Mouse (Mus musculus): ENCODE measurements around the gene Auts2. TPM values are rescaled to one million over a fixed set of nuclear protein-coding genes. Genes with fewer than 3 reads are reported as not detected.

The Auts2 gene
- polyA plus RNA-seq, 1 experiment from 2014 or later: 1.6 TPM

GRCm38 (mm10) chr5:131645341-131646191 is 897.6 kb downstream of the Auts2 start:
- no peak for ATAC-seq (ENCODE audit: insufficient read depth)
- H3K27ac ChIP-seq (replicated peaks): no peak overlapping the region
- 74% methylated on average over 18 of the region's 18 CpGs for WGBS (ENCODE audit: insufficient replicate concordance)
- 0 out of 2 replicates have a peak, but pooled peaks cover 10% of the 10 kb centered on the region for H3K4me1 ChIP-seq (replicated peaks)
- no peak overlapping the region for H3K9ac ChIP-seq
- H3K36me3 ChIP-seq (replicated peaks): no peaks in the 10 kb centered on the region
- no peak overlapping the region for H3K4me2 ChIP-seq
- no peaks in the 10 kb centered on the region for H3K27me3 ChIP-seq
- no peaks in the 10 kb centered on the region for H3K9me3 ChIP-seq (replicated peaks)
- H3K4me3 ChIP-seq (replicated peaks): no peak overlapping the region

DNA sequence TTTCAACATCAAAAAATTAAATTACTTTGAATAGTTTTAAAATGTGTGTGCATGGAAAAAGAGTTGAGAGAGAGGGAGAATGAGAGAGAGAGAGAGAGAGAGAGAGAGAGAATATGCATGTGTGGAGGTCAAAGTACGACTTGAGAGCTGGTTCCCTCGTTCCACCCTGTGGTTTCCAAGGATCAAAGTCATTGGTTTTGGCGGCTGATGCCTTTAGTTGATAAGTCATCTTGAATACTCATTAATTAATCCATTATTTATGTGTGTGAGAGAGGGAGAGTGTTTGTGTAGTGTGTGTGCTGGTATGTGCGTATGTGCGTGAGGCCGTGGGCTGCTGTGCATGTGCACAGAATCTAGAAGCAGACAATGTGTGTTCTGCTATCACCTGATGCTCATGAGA is 898.8 kb downstream of the Auts2 start:
- Histone ChIP-seq H3K27ac (replicated peaks) (no peak overlapping the region), H3K9me3 (replicated peaks) (no peaks in the 10 kb centered on the region), H3K4me1 (replicated peaks) (0 out of 2 replicates have a peak, but pooled peaks cover 10% of the 10 kb centered on the region), H3K9ac (no peak overlapping the region), H3K4me2 (no peak overlapping the region), H3K27me3 (no peaks in the 10 kb centered on the region), H3K4me3 (replicated peaks) (no peak overlapping the region), H3K36me3 (replicated peaks) (no peaks in the 10 kb centered on the region)
- 77% methylated on average over 6 of the region's 6 CpGs for WGBS (ENCODE audit: insufficient replicate concordance)
- no peak for ATAC-seq (ENCODE audit: insufficient read depth)

DNA sequence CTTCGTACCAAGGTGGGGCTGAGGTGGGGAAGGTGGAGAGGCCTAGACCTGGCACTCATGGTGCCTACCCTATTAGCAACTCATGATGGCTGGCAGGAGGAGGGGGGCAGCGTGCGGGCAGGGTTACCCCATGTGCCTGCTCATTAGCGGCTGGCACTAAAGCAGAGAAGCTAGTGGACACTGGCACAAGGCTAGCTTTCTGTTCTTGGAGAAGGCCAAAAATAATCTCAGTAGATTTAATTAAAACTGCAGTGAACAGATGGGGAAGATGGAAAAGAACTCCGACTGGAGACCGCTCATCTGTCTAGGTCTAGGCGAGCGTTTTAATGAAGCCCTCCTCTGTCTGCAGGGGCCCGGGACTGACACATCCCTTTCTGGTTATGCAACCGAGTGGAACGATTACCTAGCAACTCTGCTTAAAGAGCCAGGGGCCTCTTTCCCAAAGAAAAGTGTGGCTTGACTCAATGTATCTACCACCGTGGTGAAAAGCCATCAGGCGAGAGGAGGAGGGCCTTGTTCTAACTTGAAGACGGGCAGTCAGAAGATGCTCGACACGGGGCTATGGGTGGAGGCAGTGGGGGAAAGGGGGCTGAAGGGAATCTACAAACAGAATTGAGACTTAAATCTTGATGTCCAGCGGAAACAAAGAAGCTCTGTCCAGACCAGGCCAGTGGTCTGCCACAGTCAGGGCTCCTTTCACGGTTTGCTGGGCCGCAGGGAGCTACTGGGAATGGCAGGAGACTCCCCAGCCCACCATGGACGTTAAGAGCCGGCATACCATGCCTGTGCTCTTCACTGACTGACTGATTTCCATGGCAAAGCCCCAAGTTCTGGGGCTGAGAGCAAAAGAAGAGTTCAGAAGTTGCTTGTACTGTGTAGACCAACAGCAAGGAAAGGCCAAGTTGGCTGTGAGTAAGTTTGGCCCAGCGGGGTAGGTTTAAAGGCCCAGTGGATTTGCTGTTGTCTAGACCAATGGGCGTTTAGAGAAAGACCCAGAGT is 899.7 kb downstream of the Auts2 start:
- Histone ChIP-seq H3K27me3 (no peaks in the 10 kb centered on the region), H3K4me1 (replicated peaks) (0 out of 2 replicates have a peak, but pooled peaks cover 10% of the 10 kb centered on the region), H3K9ac (no peak overlapping the region), H3K36me3 (replicated peaks) (no peaks in the 10 kb centered on the region), H3K9me3 (replicated peaks) (no peaks in the 10 kb centered on the region), H3K4me3 (replicated peaks) (no peak overlapping the region), H3K27ac (replicated peaks) (no peak overlapping the region), H3K4me2 (no peak overlapping the region)
- ATAC-seq (ENCODE audit: insufficient read depth): no peak
- 67% methylated on average over 23 of the region's 23 CpGs for WGBS (ENCODE audit: insufficient replicate concordance)

DNA sequence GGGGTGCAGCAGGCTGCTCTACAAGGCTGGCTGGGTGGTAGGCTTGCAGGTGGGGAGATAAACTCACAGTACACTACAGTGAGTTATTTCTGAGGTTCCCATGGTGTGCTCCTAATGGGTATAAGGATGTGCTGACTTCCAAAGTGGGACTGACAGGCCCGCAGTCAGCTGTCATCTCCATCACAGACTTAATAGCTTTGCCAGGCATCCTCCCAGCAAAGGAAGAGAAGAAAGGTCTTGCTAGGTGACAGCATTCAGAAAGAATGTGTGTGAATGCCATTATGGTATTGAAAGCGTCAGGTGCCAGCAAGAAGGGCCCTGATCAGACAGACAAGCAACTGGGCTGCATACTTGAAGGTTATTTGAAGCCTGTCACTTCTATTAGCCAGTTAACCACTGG is 900.4 kb downstream of the Auts2 start:
- Histone ChIP-seq H3K4me1 (replicated peaks) (0 out of 2 replicates have a peak, but pooled peaks cover 6% of the 10 kb centered on the region), H3K27me3 (no peaks in the 10 kb centered on the region), H3K4me2 (no peak overlapping the region), H3K9me3 (replicated peaks) (no peaks in the 10 kb centered on the region), H3K36me3 (replicated peaks) (no peaks in the 10 kb centered on the region), H3K27ac (replicated peaks) (no peak overlapping the region), H3K4me3 (replicated peaks) (no peak overlapping the region), H3K9ac (no peak overlapping the region)
- WGBS (ENCODE audit: insufficient replicate concordance): 67% methylated on average over 2 of the region's 2 CpGs
- no peak for ATAC-seq (ENCODE audit: insufficient read depth)

DNA sequence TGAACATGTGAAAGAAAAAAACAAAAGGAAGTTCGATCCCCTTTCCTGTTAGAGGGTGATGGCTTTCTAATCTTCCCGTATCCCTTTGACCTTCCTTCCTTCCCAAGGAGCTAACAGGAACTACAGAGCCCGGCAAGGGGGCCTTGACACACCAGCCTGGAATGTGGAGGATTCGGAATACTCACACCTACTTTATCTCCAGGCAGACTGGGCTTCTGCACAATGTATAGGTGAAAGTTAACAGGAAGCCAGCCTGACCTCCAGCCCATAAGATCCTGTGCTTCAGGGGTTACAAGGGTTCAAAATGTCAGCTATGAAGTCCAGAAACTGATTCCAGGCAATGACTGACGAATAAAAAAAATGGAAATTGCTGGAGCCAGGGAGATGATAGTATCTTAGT is 906.7 kb downstream of the Auts2 start:
- Histone ChIP-seq H3K9me3 (replicated peaks) (no peaks in the 10 kb centered on the region), H3K27me3 (no peaks in the 10 kb centered on the region), H3K9ac (no peak overlapping the region), H3K4me3 (replicated peaks) (no peak overlapping the region), H3K4me1 (replicated peaks) (no peaks in the 10 kb centered on the region), H3K36me3 (replicated peaks) (no peaks in the 10 kb centered on the region), H3K4me2 (no peak overlapping the region), H3K27ac (replicated peaks) (no peak overlapping the region)
- whole genome bisulfite sequencing (ENCODE audit: insufficient replicate concordance): 45% methylated on average over 5 of the region's 5 CpGs
- no peak for ATAC-seq (ENCODE audit: insufficient read depth)

GRCm38 (mm10) chr5:131634731-131635130 is 908.4 kb downstream of the Auts2 start:
- ATAC-seq (ENCODE audit: insufficient read depth): no peak
- Histone ChIP-seq H3K4me1 (replicated peaks) (no peaks in the 10 kb centered on the region), H3K9ac (no peak overlapping the region), H3K4me2 (no peak overlapping the region), H3K9me3 (replicated peaks) (no peaks in the 10 kb centered on the region), H3K27ac (replicated peaks) (no peak overlapping the region), H3K27me3 (no peaks in the 10 kb centered on the region), H3K36me3 (replicated peaks) (no peaks in the 10 kb centered on the region), H3K4me3 (replicated peaks) (no peak overlapping the region)
- WGBS (ENCODE audit: insufficient replicate concordance): 74% methylated on average over 7 of the region's 7 CpGs

- no peak for ATAC-seq (ENCODE audit: insufficient read depth)
- H3K9ac ChIP-seq: no peak overlapping the region
- no peak overlapping the region for H3K4me2 ChIP-seq
- H3K4me3 ChIP-seq (replicated peaks): no peak overlapping the region
- no peaks in the 10 kb centered on the region for H3K27me3 ChIP-seq
- H3K36me3 ChIP-seq (replicated peaks): no peaks in the 10 kb centered on the region
- WGBS (ENCODE audit: insufficient replicate concordance): 51% methylated on average over 4 of the region's 4 CpGs
- H3K27ac ChIP-seq (replicated peaks): no peak overlapping the region
- H3K9me3 ChIP-seq (replicated peaks): no peaks in the 10 kb centered on the region
- no peaks in the 10 kb centered on the region for H3K4me1 ChIP-seq (replicated peaks)
These were observed 911.2 kb downstream of the Auts2 start for GRCm38 (mm10) chr5:131631998-131632379.

- H3K4me3 ChIP-seq (replicated peaks): no peak overlapping the region
- WGBS (ENCODE audit: insufficient replicate concordance): 49% methylated on average over 12 of the region's 12 CpGs
- ATAC-seq (ENCODE audit: insufficient read depth): no peak
- no peaks in the 10 kb centered on the region for H3K4me1 ChIP-seq (replicated peaks)
- no peaks in the 10 kb centered on the region for H3K9me3 ChIP-seq (replicated peaks)
- H3K4me2 ChIP-seq: no peak overlapping the region
- no peak overlapping the region for H3K9ac ChIP-seq
- H3K36me3 ChIP-seq (replicated peaks): no peaks in the 10 kb centered on the region
- H3K27ac ChIP-seq (replicated peaks): no peak overlapping the region
- H3K27me3 ChIP-seq: no peaks in the 10 kb centered on the region
These were observed 911.8 kb downstream of the Auts2 start for GRCm38 (mm10) chr5:131631038-131631997.

DNA sequence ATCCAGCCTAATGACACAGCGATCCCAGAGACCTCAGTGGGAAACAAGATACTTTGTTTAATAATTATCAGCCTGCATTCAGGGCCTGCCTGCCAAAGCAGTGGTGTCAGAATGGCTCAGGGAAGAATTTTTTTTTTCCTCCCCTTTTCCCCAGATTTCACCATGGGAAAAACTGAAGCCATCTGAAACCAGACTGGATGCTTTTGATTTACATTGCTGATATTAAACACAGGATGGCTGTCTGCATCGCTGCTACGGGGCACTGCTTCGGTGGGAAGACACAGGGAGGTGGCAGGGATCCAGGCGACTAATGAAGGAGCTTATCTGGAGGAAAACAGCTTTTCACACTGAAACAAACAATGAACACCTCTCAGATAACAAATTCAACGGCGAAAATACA is 912.6 kb downstream of the Auts2 start:
- WGBS (ENCODE audit: insufficient replicate concordance): 30% methylated on average over 7 of the region's 7 CpGs
- Histone ChIP-seq H3K4me1 (replicated peaks) (no peaks in the 10 kb centered on the region), H3K9me3 (replicated peaks) (no peaks in the 10 kb centered on the region), H3K27ac (replicated peaks) (no peak overlapping the region), H3K36me3 (replicated peaks) (no peaks in the 10 kb centered on the region), H3K27me3 (no peaks in the 10 kb centered on the region), H3K4me3 (replicated peaks) (no peak overlapping the region), H3K4me2 (no peak overlapping the region), H3K9ac (no peak overlapping the region)
- ATAC-seq (ENCODE audit: insufficient read depth): no peak

DNA sequence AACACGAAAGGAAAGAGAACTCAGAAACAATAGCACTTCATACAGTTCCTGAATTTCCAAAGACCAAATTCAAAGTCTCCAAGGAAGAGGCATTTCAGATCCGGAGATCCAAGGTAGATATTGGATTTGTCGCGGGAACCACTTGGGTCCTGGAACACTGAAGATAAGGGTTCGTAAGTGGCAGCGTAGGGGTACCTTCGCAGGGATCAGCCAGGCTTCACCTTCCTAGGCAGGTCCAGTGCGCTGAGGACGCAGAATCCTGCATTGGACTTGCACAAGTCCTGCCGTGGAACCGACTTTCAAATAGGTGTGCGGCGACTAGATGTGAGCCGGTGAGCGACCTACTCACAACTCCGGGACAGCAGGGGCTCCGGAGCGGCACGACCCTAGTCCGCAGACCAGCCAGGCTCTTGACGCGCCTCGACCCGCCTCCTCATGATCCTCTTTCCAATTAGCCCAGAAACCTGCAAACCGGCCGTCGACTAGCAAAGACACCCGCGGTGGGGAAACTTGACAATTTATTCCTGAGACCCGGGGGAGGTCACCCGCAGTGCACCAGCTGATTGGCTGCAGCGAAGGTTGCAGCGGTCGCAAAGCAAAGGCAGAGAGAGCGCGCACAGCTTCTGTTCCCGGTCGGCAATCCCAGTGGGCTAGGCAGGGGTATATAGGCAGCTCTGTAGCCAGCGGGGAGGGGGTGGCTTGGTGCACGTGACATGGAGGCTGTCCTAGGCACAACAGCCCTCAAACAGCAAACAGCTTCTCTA is 926.8 kb downstream of the Auts2 start:
- WGBS (ENCODE audit: insufficient replicate concordance): 2% methylated on average over 40 of the region's 40 CpGs

More for the DNA sequence above, 926.8 kb downstream of the Auts2 start:
- peak overlapping the region; percentile 50 for H3K4me2 ChIP-seq
- H3K36me3 ChIP-seq (replicated peaks): no peaks in the 10 kb centered on the region
- peak overlapping the region; percentile 24 for H3K4me3 ChIP-seq (replicated peaks)
- no peak overlapping the region for H3K27ac ChIP-seq (replicated peaks)
- H3K27me3 ChIP-seq: peaks cover 21% of the 10 kb centered on the region
- no peak for ATAC-seq (ENCODE audit: insufficient read depth)
- H3K4me1 ChIP-seq (replicated peaks): no peaks in the 10 kb centered on the region
- no peaks in the 10 kb centered on the region for H3K9me3 ChIP-seq (replicated peaks)
- H3K9ac ChIP-seq: no peak overlapping the region

Measured in liver, embryonic 15.5 days (tissue).